Mouse (Mus musculus) cerebellum, adult 2 months (tissue): ENCODE data around the gene Etfdh. TPM values are rescaled to one million over a fixed set of nuclear protein-coding genes. Genes with fewer than 3 reads are reported as not detected.

Experiments used
- DNase-seq, 2 experiments: peaks; one replicate each; pipeline ENCODE4 v3.0.0; 2021
- H3K27ac ChIP-seq: fragments of 200-500 bp; 2 replicates; pipeline ENCODE4 v1.5.1; 2012; ENCODE audit warnings: low read length, control low read depth, inconsistent platforms; ENCODE audit not compliant: insufficient read depth
- H3K27me3 ChIP-seq: fragments of 200-500 bp; 2 replicates; pipeline ENCODE4 v1.6.1; 2012; ENCODE audit warnings: inconsistent platforms, mild to moderate bottlenecking, low read length, moderate library complexity; ENCODE audit not compliant: control insufficient read depth, insufficient read depth
- H3K4me1 ChIP-seq: fragments of 200-500 bp; 2 replicates; pipeline ENCODE4 v1.6.1; 2011; ENCODE audit warnings: low read length; ENCODE audit not compliant: control insufficient read depth, insufficient read depth
- H3K4me3 ChIP-seq: fragments of 200-500 bp; replicated peaks from 2 replicates; pipeline ENCODE3; 2011; ENCODE audit warnings: mild to moderate bottlenecking, low read depth, low read length, control low read depth; ENCODE audit not compliant: insufficient read depth
- CTCF ChIP-seq: fragments of 200-500 bp; IDR thresholded peaks from 2 replicates; pipeline ENCODE4 v1.5.1; 2011; ENCODE audit warnings: low read depth, mild to moderate bottlenecking, control low read depth, low read length, moderate library complexity, borderline replicate concordance; ENCODE audit not compliant: insufficient read depth
- POLR2A ChIP-seq: fragments of 200-500 bp; IDR thresholded peaks from 2 replicates; pipeline ENCODE4 v1.6.1; 2011; ENCODE audit warnings: low read length, control low read depth, borderline replicate concordance; ENCODE audit not compliant: insufficient read depth
- WGBS: fragments of 180-500 bp; shearing (Covaris S2); methylation state at CpG from one replicate; pipeline ENCODE4 v1.1.7; 2018; 5-methylcytosine and 5-hydroxymethylcytosine counted together
- polyA plus RNA-seq: library from polyadenylated mRNA; depleted of rRNA; stranded (reverse); fragments of >200 nt; gene quantifications from 2 replicates; pipeline ENCODE4 v1.2.3, GENCODE M21; 2012

Etfdh gene
- polyA plus RNA-seq, 1 experiment = 31.6 TPM

DNA sequence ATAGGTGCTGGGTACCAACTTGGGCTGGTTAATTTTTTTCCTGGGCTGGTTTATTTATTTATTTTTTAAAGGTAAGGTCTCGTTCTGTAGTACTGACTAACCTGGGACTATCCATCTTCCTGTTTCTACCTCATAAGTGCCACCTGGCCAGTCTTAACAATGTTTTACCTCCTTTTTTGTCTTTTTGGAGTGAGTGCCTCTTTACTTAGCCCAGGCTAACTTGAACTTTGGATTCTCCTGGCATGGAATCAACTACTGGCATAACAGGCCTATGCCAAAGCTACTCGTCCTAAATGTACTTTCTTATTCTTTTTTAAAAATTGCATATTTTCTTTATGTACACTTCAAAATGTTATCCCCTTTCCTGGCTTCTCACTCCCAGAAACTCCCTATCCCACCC is 39.6 kb downstream of the Etfdh start:
- no peak for TF ChIP-seq CTCF
- no peak for TF ChIP-seq POLR2A
- Histone ChIP-seq H3K27ac (no peak overlapping the region), H3K4me3 (no peak overlapping the region), H3K4me1 (no peaks in the 10 kb centered on the region; the same call in 1 of the 2 replicates), H3K27me3 (no peaks in the 10 kb centered on the region)
- no peak for DNase-seq
- 77% methylated on average over 2 of the region's 2 CpGs for WGBS

- Histone ChIP-seq H3K4me3 (no peak overlapping the region), H3K4me1 (no peaks in the 10 kb centered on the region), H3K27ac (no peak overlapping the region), H3K27me3 (no peaks in the 10 kb centered on the region)
- peak; percentile 87 to 92 for DNase-seq
- TF ChIP-seq CTCF (peak; percentile 95), POLR2A (no peak)
- WGBS = 2% methylated on average over 6 of the region's 6 CpGs
Observed at GRCm38 (mm10) chr3:79586804-79587203, 42.5 kb downstream of the Etfdh start.

- DNase-seq = no peak
- TF ChIP-seq CTCF (no peak), POLR2A (no peak)
- Histone ChIP-seq H3K27me3 (no peaks in the 10 kb centered on the region), H3K4me3 (no peak overlapping the region), H3K27ac (no peak overlapping the region), H3K4me1 (no peaks in the 10 kb centered on the region)
- WGBS = 81% methylated on average over 5 of the region's 5 CpGs
Observed at GRCm38 (mm10) chr3:79579891-79580575, 49.3 kb downstream of the Etfdh start.

GRCm38 (mm10) chr3:79578164-79578563 is 51.1 kb downstream of the Etfdh start:
- no peaks in the 10 kb centered on the region for H3K4me1 ChIP-seq
- no peak overlapping the region for H3K4me3 ChIP-seq
- H3K27me3 ChIP-seq = no peaks in the 10 kb centered on the region
- H3K27ac ChIP-seq = no peak overlapping the region
- DNase-seq = no peak
- TF ChIP-seq CTCF (no peak), POLR2A (no peak)
- WGBS = 78% methylated on average over 6 of the region's 6 CpGs

GRCm38 (mm10) chr3:79577606-79578005 is 51.7 kb downstream of the Etfdh start:
- Histone ChIP-seq H3K27me3 (no peaks in the 10 kb centered on the region), H3K4me1 (no peaks in the 10 kb centered on the region), H3K27ac (no peak overlapping the region), H3K4me3 (no peak overlapping the region)
- no peak for DNase-seq
- no peak for TF ChIP-seq CTCF
- no peak for TF ChIP-seq POLR2A
- WGBS = 86% methylated on average over 6 of the region's 6 CpGs

DNA sequence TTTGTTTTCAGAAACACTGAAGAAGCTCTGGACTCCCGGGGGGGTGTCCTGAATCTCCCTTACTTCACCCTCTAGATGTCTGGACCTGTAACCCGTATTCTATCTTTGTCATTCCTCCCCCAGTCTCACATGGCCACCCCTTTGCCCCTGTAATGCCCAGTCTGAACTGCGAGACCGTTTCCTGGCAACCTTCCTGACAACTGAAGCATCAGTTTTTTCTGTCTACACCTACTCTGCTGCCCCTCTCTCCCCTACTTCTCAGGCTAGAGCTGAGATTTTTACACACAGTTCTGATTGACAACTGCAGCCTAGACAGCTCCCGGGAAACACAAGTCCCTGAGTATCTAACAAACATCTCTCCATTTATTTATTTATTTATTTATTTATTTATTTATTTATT is 52.4 kb downstream of the Etfdh start:
- TF ChIP-seq POLR2A = no peak
- no peak for TF ChIP-seq CTCF
- WGBS = 20% methylated on average over 5 of the region's 5 CpGs
- no peaks in the 10 kb centered on the region for H3K4me1 ChIP-seq
- H3K27me3 ChIP-seq = no peaks in the 10 kb centered on the region
- DNase-seq = no peak
- no peak overlapping the region for H3K4me3 ChIP-seq
- H3K27ac ChIP-seq = no peak overlapping the region

- 17% methylated on average over 3 of the region's 3 CpGs for WGBS
- H3K4me3 ChIP-seq = no peak overlapping the region
- no peaks in the 10 kb centered on the region for H3K4me1 ChIP-seq
- no peak for DNase-seq
- no peaks in the 10 kb centered on the region for H3K27me3 ChIP-seq
- H3K27ac ChIP-seq = no peak overlapping the region
- TF ChIP-seq POLR2A (no peak), CTCF (no peak)
Observed at GRCm38 (mm10) chr3:79576468-79576816, 52.9 kb downstream of the Etfdh start.
